Mouse (Mus musculus) heart, adult 11 months (tissue): ENCODE data around the gene AI854703.

ENCODE experiments used
- DNase-seq: peaks from one replicate; pipeline ENCODE4 v3.0.0; 2022

Gene AI854703

GRCm38 (mm10) chr6:48620031-48620430 is 6.5 kb upstream of the AI854703 start:
- no peak for DNase-seq

- peak; percentile 68 for DNase-seq
These were observed 4.2 kb upstream of the AI854703 start for GRCm38 (mm10) chr6:48622186-48622843.

- no peak for DNase-seq
These were observed 3.1 kb upstream of the AI854703 start for GRCm38 (mm10) chr6:48623460-48623859.

- peak; percentile 97 for DNase-seq
These were observed 420 bp downstream of the AI854703 start for GRCm38 (mm10) chr6:48626984-48627383.

- peak; percentile 89 for DNase-seq
These were observed 954 bp downstream of the AI854703 start for GRCm38 (mm10) chr6:48627511-48627924.

GRCm38 (mm10) chr6:48628377-48628776 is 1.8 kb downstream of the AI854703 start:
- DNase-seq, result peak; percentile 86

GRCm38 (mm10) chr6:48628808-48629660 is 2.5 kb downstream of the AI854703 start:
- peak; percentile 93 for DNase-seq

GRCm38 (mm10) chr6:48629661-48630034 is 3.1 kb downstream of the AI854703 start:
- peak; percentile 93 for DNase-seq

- DNase-seq, result peak; percentile 83
These were observed 4.3 kb downstream of the AI854703 start for GRCm38 (mm10) chr6:48630831-48631230.

- DNase-seq, result peak; percentile 35
These were observed 8.5 kb downstream of the AI854703 start for GRCm38 (mm10) chr6:48635105-48635504.

GRCm38 (mm10) chr6:48636515-48636914 is 10.0 kb downstream of the AI854703 start:
- DNase-seq, result peak; percentile 94

- peak; percentile 96 for DNase-seq
These were observed 11.4 kb downstream of the AI854703 start for GRCm38 (mm10) chr6:48637811-48638500.

GRCm38 (mm10) chr6:48638553-48638952 is 12.0 kb downstream of the AI854703 start:
- DNase-seq, result no peak

- peak; percentile 71 for DNase-seq
These were observed 14.8 kb downstream of the AI854703 start for GRCm38 (mm10) chr6:48641391-48641790.

GRCm38 (mm10) chr6:48642764-48643292 is 16.3 kb downstream of the AI854703 start:
- DNase-seq, result peak; percentile 84

- peak; percentile 96 for DNase-seq
These were observed 19.2 kb downstream of the AI854703 start for GRCm38 (mm10) chr6:48645660-48646308.

GRCm38 (mm10) chr6:48646309-48646690 is 19.7 kb downstream of the AI854703 start:
- DNase-seq, result peak; percentile 72

- peak; percentile 97 for DNase-seq
These were observed 20.4 kb downstream of the AI854703 start, which contains the start of gene Gimap8 for GRCm38 (mm10) chr6:48646995-48647394. Gene Gimap8, plus strand, starts transcription at chr6:48647234.

- DNase-seq, result peak; percentile 85
These were observed 21.0 kb downstream of the AI854703 start for GRCm38 (mm10) chr6:48647611-48648010.

- peak; percentile 84 for DNase-seq
These were observed 22.2 kb downstream of the AI854703 start for GRCm38 (mm10) chr6:48648779-48649178.

- peak; percentile 75 for DNase-seq
These were observed 23.5 kb downstream of the AI854703 start for GRCm38 (mm10) chr6:48650041-48650440.

GRCm38 (mm10) chr6:48658721-48659120 is 32.2 kb downstream of the AI854703 start:
- peak; percentile 73 for DNase-seq

- no peak for DNase-seq
These were observed 38.2 kb downstream of the AI854703 start for GRCm38 (mm10) chr6:48664750-48665149.
